Mouse (Mus musculus) E14TG2a.4 (cell line): ENCODE measurements around the gene Slc35b1.

Experiments
- CTCF ChIP-seq: conservative IDR thresholded peaks from 2 replicates; pipeline ENCODE4 v1.5.1; 2014; ENCODE audit warnings: low read length
- NANOG ChIP-seq: IDR thresholded peaks from 2 replicates; pipeline ENCODE4 v1.6.1; 2014; ENCODE audit warnings: borderline replicate concordance, low read length, mixed read lengths

DNA sequence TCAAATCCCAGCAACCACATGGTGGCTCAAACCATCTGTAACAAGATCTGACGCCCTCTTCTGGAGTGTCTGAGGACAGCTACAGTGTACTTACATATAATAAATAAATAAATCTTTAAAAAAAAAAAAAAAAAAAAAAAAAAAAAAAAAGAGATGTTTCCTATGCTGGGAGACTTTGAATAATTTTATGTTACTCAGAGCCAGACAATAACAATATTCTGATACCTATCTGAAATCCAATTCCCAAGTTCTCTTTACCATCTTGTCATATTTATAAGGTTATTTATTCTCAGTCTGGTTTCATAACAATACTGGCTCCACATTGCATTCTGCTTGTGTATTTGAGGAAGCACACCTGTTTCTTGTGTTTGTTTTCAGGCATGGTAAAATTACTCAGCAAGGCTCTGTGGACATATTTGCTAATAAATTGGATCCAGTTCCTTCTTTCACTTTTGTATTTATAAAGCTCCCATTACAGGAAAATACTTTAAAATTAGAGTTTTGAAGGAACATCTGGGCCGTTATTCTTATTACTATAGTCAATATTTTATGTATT is 36.5 kb downstream of the Slc35b1 start:
- TF ChIP-seq CTCF (no peak), NANOG (no peak)
